Mouse (Mus musculus) gastrocnemius, postnatal 36 days (tissue): ENCODE results near the gene 1190002N15Rik. TPM values are rescaled to one million over a fixed set of nuclear protein-coding genes. Genes with fewer than 3 reads are reported as not detected.

Experiments
- total RNA-seq, 2 experiments: library from RNA; stranded (reverse); gene quantifications; 2 replicates each; pipeline ENCODE4 v1.2.3; 2021

The 1190002N15Rik gene
- total RNA-seq, 2 experiments from 2014 or later, result 4.1 to 4.7 TPM

Other genes with a start within 250 kb of the 1190002N15Rik start
- gene Slc9a9, start 131.8 kb upstream of the 1190002N15Rik start, total RNA-seq, result 1 to 10 TPM; 2.7 to 2.9 TPM